Mouse (Mus musculus) neural tube, embryonic 13.5 days (tissue): ENCODE measurements around the gene Taar8b. TPM values are rescaled to one million over a fixed set of nuclear protein-coding genes. Genes with fewer than 3 reads are reported as not detected.
"Not testable (repeated sequence)": the region's sequence is repeated elsewhere in the genome, so short reads cannot be mapped to it uniquely, and the experiment has no call there.

Experiments
- ATAC-seq: fragments of 200-750 bp; cut with Nextera tagmentation; 2 replicates; pipeline ENCODE4 v1.8.0; 2017; ENCODE audit warnings: low read depth, mild to moderate bottlenecking, moderate TSS enrichment, moderate library complexity
- H3K27ac ChIP-seq: fragments of 300-500 bp; sonication (generic); replicated peaks from 2 replicates; pipeline ENCODE4 v1.5.1; 2015; ENCODE audit warnings: moderate library complexity, mild to moderate bottlenecking, inconsistent platforms
- H3K27me3 ChIP-seq: fragments of 300-500 bp; sonication (generic); 2 replicates; pipeline ENCODE4 v1.6.1; 2015; ENCODE audit warnings: mild to moderate bottlenecking, inconsistent platforms
- H3K36me3 ChIP-seq: fragments of 300-500 bp; sonication (generic); 2 replicates; pipeline ENCODE4 v1.6.1; 2015; ENCODE audit warnings: mild to moderate bottlenecking, inconsistent platforms
- H3K4me1 ChIP-seq: fragments of 300-500 bp; sonication (generic); replicated peaks from 2 replicates; pipeline ENCODE4 v1.6.1; 2015; ENCODE audit warnings: inconsistent platforms
- H3K4me2 ChIP-seq: fragments of 300-500 bp; sonication (generic); 2 replicates; pipeline ENCODE4 v1.6.1; 2015; ENCODE audit warnings: inconsistent platforms, mild to moderate bottlenecking, moderate library complexity
- H3K4me3 ChIP-seq: fragments of 300-500 bp; sonication (generic); 2 replicates; pipeline ENCODE4 v1.5.1; 2015; ENCODE audit warnings: mild to moderate bottlenecking, inconsistent platforms
- H3K9ac ChIP-seq: fragments of 300-500 bp; sonication (generic); 2 replicates; pipeline ENCODE4 v1.6.1; 2015; ENCODE audit warnings: moderate library complexity, mild to moderate bottlenecking, inconsistent platforms
- H3K9me3 ChIP-seq: fragments of 300-500 bp; sonication (generic); 2 replicates; pipeline ENCODE4 v1.6.1; 2016; ENCODE audit warnings: inconsistent platforms
- WGBS: fragments of 180-500 bp; shearing (Covaris S2); methylation state at CpG from one replicate; pipeline ENCODE4 v1.1.7; 2015; 5-methylcytosine and 5-hydroxymethylcytosine counted together
- polyA plus RNA-seq: library from polyadenylated mRNA; unstranded; fragments of >200 nt; fragmentation: Nextera tagmentation; extraction: Ambion mirVana; gene quantifications from 2 replicates; pipeline ENCODE4 v1.2.1, GENCODE M21; 2015

Gene Taar8b
- not detected in 2 replicates for polyA plus RNA-seq

DNA sequence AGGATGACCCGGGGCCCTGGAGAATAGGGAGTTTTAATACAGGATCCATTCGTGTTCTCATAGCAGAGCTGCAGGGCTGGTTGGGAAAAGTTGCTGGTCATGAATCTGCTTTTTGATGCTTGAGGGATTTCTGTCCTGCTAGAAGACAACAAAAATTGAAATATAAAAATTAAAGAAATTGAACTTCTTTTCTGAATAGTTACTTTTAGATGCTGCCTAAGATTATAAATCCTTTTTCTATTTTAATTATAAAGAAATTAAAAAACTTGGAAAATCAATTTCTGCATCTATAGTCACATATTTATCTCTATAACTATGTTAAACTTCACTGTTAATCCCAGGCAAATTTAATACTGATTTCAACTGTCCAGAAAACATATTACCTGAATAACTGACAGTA lies at the start of gene Taar8b:
Gene Taar8b, minus strand, starts transcription at position 101 of the 400 bp plus-strand sequence.
- Histone ChIP-seq H3K9me3 (no peaks in the 10 kb centered on the region), H3K4me2 (no peak within 1 kb of the TSS), H3K9ac (no peak within 1 kb of the TSS), H3K27ac (no peak within 1 kb of the TSS), H3K36me3 (no peaks in the 10 kb centered on the region), H3K4me1 (no peaks in the 10 kb centered on the region), H3K4me3 (no peak within 1 kb of the TSS), H3K27me3 (no peaks in the 10 kb centered on the region)
- 78% methylated on average over 2 of the region's 2 CpGs for WGBS
- no peak for ATAC-seq

DNA sequence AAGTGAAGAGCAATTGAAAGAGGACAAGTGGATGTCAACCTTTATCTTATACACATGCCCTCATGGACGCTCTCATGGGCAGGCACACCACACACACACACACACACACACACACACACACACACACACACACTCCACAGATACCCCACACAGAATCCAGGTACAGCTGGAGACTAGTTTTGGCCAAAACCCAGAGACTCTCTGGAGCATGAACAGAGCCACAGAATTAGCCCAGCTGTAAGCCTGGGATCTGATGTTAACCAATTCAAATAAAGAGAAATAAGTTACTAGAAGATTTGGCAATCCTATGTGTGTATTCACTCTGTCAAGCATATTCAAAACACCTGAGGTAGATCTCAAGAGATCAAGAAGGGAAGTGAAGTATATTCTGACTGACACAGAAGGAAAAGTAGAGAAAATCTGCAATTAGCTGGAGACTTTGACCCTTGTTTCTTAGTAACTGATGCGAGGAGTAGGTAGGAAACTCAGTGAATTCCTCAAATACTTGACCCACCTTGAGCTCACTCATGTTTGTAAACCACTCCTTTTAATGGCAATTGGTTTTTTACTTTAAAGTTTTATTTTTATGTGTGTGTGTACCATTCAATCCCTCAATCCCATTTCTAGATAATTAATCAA lies 46.6 kb upstream of the Taar8b start:
- Histone ChIP-seq H3K4me2 (no peak overlapping the region), H3K27me3 (no peaks in the 10 kb centered on the region), H3K36me3 (no peaks in the 10 kb centered on the region), H3K9me3 (no peaks in the 10 kb centered on the region), H3K27ac (no peak overlapping the region), H3K4me3 (no peak overlapping the region), H3K4me1 (no peaks in the 10 kb centered on the region), H3K9ac (no peak overlapping the region)
- 93% methylated on average over 2 of the region's 2 CpGs for WGBS
- ATAC-seq: no peak

GRCm38 (mm10) chr10:24134071-24134645 lies 42.1 kb upstream of the Taar8b start:
- no peaks in the 10 kb centered on the region for H3K36me3 ChIP-seq
- no peaks in the 10 kb centered on the region for H3K27me3 ChIP-seq
- no peak for ATAC-seq
- no peak overlapping the region for H3K4me2 ChIP-seq
- no peak overlapping the region for H3K27ac ChIP-seq
- H3K9ac ChIP-seq: no peak overlapping the region
- no peak overlapping the region for H3K4me3 ChIP-seq
- no peaks in the 10 kb centered on the region for H3K4me1 ChIP-seq
- H3K9me3 ChIP-seq: no peaks in the 10 kb centered on the region
- 63% methylated on average over 7 of the region's 7 CpGs for WGBS

- 59% methylated on average over 2 of the region's 2 CpGs for WGBS
- no peaks in the 10 kb centered on the region for H3K9me3 ChIP-seq
- H3K27me3 ChIP-seq: no peaks in the 10 kb centered on the region
- no peak overlapping the region for H3K4me3 ChIP-seq
- H3K27ac ChIP-seq: no peak overlapping the region
- H3K4me2 ChIP-seq: no peak overlapping the region
- H3K4me1 ChIP-seq: no peaks in the 10 kb centered on the region
- no peak for ATAC-seq
- no peaks in the 10 kb centered on the region for H3K36me3 ChIP-seq
- no peak overlapping the region for H3K9ac ChIP-seq
Observed at GRCm38 (mm10) chr10:24133132-24133531, 41.0 kb upstream of the Taar8b start.

DNA sequence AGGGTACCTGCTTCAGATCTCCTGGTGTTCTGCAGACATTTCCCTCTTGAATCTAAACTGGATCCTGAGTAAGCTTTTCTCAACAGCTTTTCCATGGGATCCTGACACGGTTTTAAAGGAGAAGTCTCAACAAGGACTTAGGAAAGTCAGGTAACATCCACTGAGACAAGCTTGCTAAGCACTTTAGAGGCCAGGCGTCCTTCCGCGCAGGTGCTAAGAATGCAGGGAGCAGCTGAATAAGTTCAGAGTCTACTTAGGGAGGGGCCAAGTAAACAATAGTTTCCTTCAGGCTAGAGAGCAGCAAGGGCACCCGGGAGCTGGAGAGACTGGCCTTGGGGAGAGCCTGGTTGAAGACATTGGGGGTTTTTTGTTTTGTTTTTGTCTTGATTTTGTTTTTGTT lies 40.2 kb upstream of the Taar8b start:
- Histone ChIP-seq H3K4me1 (no peaks in the 10 kb centered on the region), H3K36me3 (no peaks in the 10 kb centered on the region), H3K27me3 (no peaks in the 10 kb centered on the region), H3K9me3 (no peaks in the 10 kb centered on the region), H3K9ac (no peak overlapping the region), H3K4me2 (no peak overlapping the region), H3K4me3 (no peak overlapping the region), H3K27ac (no peak overlapping the region)
- no peak for ATAC-seq
- WGBS: 14% methylated on average over 5 of the region's 5 CpGs

DNA sequence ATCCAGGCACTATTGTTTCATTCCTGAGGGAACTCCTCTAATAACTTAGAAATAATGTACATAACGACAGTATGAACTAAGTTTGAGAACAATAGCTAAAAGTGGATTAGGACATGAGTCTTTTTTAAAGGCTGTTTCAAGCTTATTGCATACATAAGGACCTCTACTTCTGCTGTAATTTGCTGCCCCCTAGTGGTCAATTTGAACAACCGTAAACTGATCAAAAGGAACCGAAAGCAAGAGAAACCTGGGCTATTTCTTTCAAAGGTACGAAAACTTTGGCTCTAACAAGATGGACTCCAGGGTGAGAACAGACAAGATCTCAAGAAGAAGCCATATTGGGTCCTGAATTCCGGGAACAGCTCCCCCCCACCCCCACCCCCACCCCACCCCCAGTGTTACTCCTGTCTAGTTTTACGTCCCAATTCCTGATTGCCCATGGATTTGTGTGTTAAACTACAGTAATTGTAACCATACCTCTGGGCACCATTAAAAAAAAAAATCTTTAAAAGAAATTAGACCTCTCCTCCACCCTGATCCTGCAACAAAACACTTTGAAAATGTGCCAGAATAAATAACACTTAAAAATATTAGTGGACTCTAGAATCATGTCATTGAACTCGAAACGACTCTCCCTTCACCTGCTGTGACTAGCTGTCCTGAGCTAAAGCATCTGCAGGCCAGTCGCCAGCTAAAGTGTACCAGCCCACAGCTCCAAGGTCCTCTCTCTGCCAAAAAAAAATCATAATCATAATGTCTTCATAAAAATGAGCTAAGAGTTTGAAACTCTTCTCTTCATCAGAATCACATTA lies 39.6 kb upstream of the Taar8b start:
- peak; percentile 76; the same call in 1 of the 2 replicates for ATAC-seq
- Histone ChIP-seq H3K4me1 (no peaks in the 10 kb centered on the region), H3K9ac (no peak overlapping the region), H3K27me3 (no peaks in the 10 kb centered on the region), H3K36me3 (no peaks in the 10 kb centered on the region), H3K4me2 (peak overlapping the region; percentile 35), H3K27ac (no peak overlapping the region), H3K9me3 (no peaks in the 10 kb centered on the region), H3K4me3 (no peak overlapping the region)
- WGBS: 25% methylated on average over 9 of the region's 9 CpGs

GRCm38 (mm10) chr10:24111116-24111778 lies 19.2 kb upstream of the Taar8b start:
- H3K9me3 ChIP-seq: 0 out of 2 replicates have a peak, but pooled peaks cover 12% of the 10 kb centered on the region
- H3K36me3 ChIP-seq: no peaks in the 10 kb centered on the region
- H3K27ac ChIP-seq: no peak overlapping the region
- H3K4me3 ChIP-seq: no peak overlapping the region
- H3K4me1 ChIP-seq: no peaks in the 10 kb centered on the region
- H3K27me3 ChIP-seq: no peaks in the 10 kb centered on the region
- ATAC-seq: no peak
- no peak overlapping the region for H3K4me2 ChIP-seq
- 55% methylated on average over 6 of the region's 6 CpGs for WGBS
- no peak overlapping the region for H3K9ac ChIP-seq

DNA sequence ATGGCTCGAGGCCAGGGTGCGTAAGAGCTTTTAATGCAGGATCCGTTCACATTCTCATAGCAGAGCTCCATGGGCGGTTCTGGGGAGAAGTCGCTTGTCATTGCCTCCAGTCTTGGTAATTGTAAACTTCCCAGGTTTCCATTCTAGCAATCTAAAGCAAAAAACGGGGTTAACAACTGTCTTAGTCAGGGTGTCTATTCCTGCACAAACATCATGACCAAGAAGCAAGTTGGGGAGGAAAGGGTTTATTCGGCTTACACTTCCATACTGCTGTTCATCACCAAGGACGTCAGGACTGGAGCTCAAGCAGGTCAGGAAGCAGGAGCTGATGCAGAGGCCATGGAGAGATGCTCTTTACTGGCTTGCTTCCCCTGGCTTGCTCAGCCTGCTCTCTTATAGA lies 17.3 kb upstream of the Taar8b start, which contains the start of gene Taar9:
Gene Taar9, minus strand, starts transcription at position 101 of the 400 bp plus-strand sequence.
- not testable (repeated sequence) for H3K9ac ChIP-seq, H3K4me2 ChIP-seq, H3K4me3 ChIP-seq, H3K4me1 ChIP-seq, H3K27me3 ChIP-seq, ATAC-seq, H3K36me3 ChIP-seq, H3K9me3 ChIP-seq, H3K27ac ChIP-seq
- WGBS: 81% methylated on average over 8 of the region's 8 CpGs

- no peaks in the 10 kb centered on the region for H3K27me3 ChIP-seq
- H3K9me3 ChIP-seq: no peaks in the 10 kb centered on the region
- no peak overlapping the region for H3K9ac ChIP-seq
- no peaks in the 10 kb centered on the region for H3K36me3 ChIP-seq
- H3K4me3 ChIP-seq: no peak overlapping the region
- no peak for ATAC-seq
- no peak overlapping the region for H3K4me2 ChIP-seq
- no peaks in the 10 kb centered on the region for H3K4me1 ChIP-seq
- WGBS: 56% methylated on average over 3 of the region's 3 CpGs
- H3K27ac ChIP-seq: no peak overlapping the region
Observed at GRCm38 (mm10) chr10:24108236-24108635, 16.1 kb upstream of the Taar8b start.

- no peak overlapping the region for H3K9ac ChIP-seq
- no peaks in the 10 kb centered on the region for H3K27me3 ChIP-seq
- no peak for ATAC-seq
- 75% methylated on average over 5 of the region's 5 CpGs for WGBS
- no peak overlapping the region for H3K4me3 ChIP-seq
- no peak overlapping the region for H3K4me2 ChIP-seq
- no peaks in the 10 kb centered on the region for H3K9me3 ChIP-seq
- no peak overlapping the region for H3K27ac ChIP-seq
- H3K4me1 ChIP-seq: no peaks in the 10 kb centered on the region
- no peaks in the 10 kb centered on the region for H3K36me3 ChIP-seq
Observed at GRCm38 (mm10) chr10:24107747-24108146, 15.7 kb upstream of the Taar8b start.

DNA sequence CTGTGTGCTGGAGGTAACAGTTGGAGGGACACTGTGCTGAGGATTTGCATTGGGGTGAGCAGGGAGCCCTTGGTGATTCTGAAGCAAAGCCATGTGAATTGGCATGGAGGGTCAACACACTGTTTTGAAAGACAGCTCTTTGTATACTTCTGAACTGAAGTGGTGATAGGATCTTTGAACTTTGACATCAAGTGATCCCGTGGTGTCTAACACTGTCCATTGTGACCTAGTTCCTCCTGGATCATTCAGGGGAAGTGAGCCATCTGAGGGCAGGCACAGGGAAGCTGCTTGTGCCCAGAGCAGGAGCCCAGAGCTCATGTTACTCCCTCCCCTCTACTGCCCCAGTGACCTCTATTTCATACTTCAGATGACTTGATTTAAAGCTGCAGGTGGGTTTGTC lies 11.2 kb upstream of the Taar8b start:
- not testable (repeated sequence) for H3K4me3 ChIP-seq, H3K36me3 ChIP-seq, H3K9me3 ChIP-seq, H3K4me1 ChIP-seq, H3K9ac ChIP-seq, H3K27me3 ChIP-seq, H3K27ac ChIP-seq, ATAC-seq, H3K4me2 ChIP-seq
- 58% methylated on average over 1 of the region's 1 CpGs for WGBS

DNA sequence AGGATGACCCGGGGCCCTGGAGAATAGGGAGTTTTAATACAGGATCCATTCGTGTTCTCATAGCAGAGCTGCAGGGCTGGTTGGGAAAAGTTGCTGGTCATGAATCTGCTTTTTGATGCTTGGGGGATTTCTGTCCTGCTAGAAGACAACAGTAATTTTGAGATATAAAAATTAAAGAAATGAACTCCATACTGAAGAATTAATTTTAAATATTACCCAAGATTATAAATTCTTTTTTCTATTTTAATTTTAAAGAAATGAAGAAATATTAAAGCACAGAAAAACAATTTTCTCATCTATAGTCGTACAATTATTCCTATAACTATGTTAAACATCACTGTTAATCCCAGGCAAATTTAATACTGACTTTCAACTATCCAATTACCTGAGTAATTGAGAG lies 9.7 kb upstream of the Taar8b start, which contains the start of gene Taar8c:
Gene Taar8c, minus strand, starts transcription at position 101 of the 400 bp plus-strand sequence.
- H3K4me3 ChIP-seq, H3K36me3 ChIP-seq, H3K9me3 ChIP-seq, H3K4me2 ChIP-seq, H3K9ac ChIP-seq, H3K27ac ChIP-seq, H3K4me1 ChIP-seq, ATAC-seq, H3K27me3 ChIP-seq: not testable (repeated sequence)
- WGBS: 89% methylated on average over 1 of the region's 3 CpGs
